Mouse (Mus musculus): ENCODE measurements around the gene Srpx2. TPM values are rescaled to one million over a fixed set of nuclear protein-coding genes. Genes with fewer than 3 reads are reported as not detected.

The Srpx2 gene
- polyA plus RNA-seq (2012; rRNA removed): 5.3 and 7.9 TPM in 2 replicates

- DNase-seq (ENCODE audit: low read depth, low spot score): no peak
- 35% methylated on average over 3 of the region's 3 CpGs for WGBS
These were observed at the start of gene Srpx2 for GRCm38 (mm10) chrX:133908261-133908660. Srpx2 (plus strand) TSS chrX:133908426.

GRCm38 (mm10) chrX:133869743-133870142 lies 38.5 kb upstream of the Srpx2 start:
- DNase-seq (ENCODE audit: low read depth, low spot score): no peak
- WGBS: 79% methylated on average over 6 of the region's 6 CpGs

DNA sequence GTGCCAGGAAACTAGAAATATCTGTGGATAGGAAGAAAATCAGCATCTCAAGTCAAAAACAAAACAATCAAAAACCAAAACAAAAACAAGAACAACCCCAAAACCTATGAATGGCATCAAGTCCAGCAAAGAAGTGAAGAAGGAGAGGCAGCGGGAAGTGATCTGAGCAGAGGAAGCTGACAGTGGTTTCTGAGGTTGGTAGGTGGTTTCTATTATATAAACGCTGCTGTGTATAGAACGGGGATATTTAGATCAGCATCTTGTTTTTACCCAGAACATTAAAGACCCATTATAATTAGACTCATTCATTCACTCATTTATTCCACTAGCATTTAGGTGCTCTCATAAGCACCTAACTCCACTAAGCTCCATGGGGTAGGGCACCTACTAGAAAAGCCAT lies 20.9 kb upstream of the Srpx2 start:
- WGBS: 85% methylated on average over 3 of the region's 3 CpGs
- DNase-seq (ENCODE audit: low read depth, low spot score): no peak

DNA sequence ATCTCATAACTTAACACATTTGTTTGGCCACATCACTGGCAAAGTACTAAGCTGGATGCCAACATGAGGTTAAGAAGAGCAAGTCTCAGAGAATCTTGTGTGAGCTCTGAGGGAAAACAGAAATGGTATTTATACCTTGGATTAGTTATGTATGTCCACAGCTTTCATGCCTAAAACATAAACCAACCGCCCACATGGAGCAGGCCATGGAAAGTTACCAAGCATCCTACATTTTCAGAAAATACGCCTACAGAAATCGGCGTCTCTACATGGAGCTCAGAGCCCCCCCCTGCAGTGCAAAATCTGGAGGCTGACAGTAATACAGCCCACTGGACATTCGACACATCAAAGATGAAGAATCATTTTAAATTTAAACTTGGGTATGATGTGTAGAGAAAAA lies 20.1 kb upstream of the Srpx2 start:
- DNase-seq (ENCODE audit: low read depth, low spot score): no peak
- 91% methylated on average over 5 of the region's 5 CpGs for WGBS

- 15% methylated on average over 33 of the region's 33 CpGs for WGBS
- peak; percentile 35 for DNase-seq (ENCODE audit: low read depth, low spot score)
These were observed 10.1 kb upstream of the Srpx2 start, which contains the start of gene Tspan6 for GRCm38 (mm10) chrX:133898014-133898542. Tspan6 (minus strand) TSS chrX:133898429.

DNA sequence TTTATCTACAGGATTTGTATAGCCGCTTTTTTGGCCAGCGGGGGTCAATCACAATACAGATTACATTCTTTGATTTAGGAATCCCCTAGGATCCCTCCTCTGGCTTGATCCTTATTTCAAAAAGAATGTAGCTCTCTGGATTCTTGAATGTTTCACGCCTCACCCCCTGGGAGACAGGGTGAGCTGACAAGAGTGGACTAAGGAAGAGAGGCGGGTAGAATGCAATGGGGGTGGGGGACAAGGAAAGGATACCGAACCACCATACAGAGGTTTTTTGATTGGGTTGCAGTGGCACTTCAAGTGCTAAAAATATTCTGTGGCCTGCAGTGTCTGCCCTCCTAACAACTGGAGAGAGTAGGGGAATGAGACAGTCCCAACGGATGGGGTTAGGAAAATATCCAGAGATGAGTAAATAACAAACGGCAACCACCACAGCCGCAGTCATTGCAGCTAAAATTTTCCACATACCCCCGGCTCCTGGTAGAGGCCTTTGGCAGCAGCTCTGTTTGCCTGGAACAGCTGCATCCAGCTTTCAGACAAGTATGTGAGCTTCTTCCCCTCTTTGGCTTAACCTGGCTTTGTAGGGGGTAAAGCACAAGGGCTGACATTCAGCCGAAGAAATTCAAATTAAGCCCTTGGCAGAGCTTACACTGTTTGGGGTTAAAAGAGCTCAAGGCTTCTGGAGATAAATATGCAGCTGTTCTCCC lies 3.3 kb downstream of the Srpx2 start:
- no peak for DNase-seq (ENCODE audit: low read depth, low spot score)
- 61% methylated on average over 10 of the region's 10 CpGs for whole genome bisulfite sequencing

DNA sequence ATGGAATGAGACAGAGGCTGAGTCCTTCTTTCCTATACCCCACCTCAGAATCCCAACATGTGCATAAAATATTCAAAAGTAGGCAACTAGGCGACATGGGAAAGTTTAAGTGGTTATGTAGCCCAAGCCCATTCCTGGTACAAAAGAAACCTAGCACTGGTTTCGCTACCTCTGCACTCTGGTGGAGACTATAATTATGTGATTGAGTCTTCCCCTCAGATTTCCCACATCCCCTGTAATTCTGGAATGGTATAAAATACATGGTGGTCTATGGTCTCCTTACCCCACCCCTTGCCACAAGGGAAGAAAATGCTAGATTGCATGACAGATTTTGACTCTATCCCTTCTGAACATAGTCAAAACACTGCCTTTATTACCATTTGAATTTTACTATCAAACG lies 4.8 kb downstream of the Srpx2 start:
- 78% methylated on average over 3 of the region's 3 CpGs for WGBS

DNA sequence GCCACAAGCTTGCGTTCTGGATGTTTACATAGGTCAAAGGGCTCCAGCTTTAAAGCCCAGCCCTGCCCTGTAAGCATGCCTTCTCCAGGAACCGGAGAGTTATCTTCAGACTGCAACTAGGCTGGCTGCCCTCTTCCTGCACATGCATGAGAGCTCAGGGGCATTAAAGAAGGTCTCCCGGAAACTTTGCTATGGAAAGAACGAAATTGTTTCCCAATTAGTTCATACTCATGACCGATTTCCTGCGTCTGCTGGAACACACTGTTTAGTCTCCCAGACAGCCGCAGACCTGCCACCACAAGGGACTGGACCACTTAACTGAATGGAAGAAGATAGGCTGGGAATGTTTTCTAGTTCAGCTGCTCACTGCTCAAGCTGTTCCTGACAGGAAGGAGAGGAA lies 6.0 kb downstream of the Srpx2 start:
- 30% methylated on average over 7 of the region's 7 CpGs for WGBS
- no peak for DNase-seq (ENCODE audit: low read depth, low spot score)

More for the DNA sequence above, 4.8 kb downstream of the Srpx2 start:
- no peak for DNase-seq (ENCODE audit: low read depth, low spot score)

DNA sequence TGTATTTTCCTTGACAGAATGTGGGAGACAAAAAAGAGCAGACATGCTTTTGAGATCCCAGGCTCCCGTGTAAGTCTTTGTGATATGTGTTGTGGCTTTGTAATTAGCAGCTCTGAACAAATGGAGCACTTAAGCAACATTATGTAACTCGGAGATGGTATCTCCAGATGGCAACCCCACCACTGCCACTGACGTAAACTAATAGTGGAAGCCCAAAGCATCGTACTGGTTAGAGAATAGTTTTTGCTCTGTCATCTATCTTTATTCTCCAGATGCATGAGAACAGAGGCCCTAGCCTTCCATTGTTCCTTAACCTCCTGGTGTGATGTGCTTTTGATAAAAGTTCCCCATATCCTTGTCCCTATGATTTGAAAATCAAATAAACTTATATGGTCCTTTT lies 13.0 kb downstream of the Srpx2 start:
- WGBS: 67% methylated on average over 4 of the region's 4 CpGs
- DNase-seq (ENCODE audit: low read depth, low spot score): no peak

- DNase-seq (ENCODE audit: low read depth, low spot score): no peak
These were observed 18.5 kb downstream of the Srpx2 start for GRCm38 (mm10) chrX:133926760-133927159.

GRCm38 (mm10) chrX:133931302-133932013 lies 23.2 kb downstream of the Srpx2 start:
- no peak for DNase-seq (ENCODE audit: low read depth, low spot score)
- 41% methylated on average over 12 of the region's 12 CpGs for WGBS

More at GRCm38 (mm10) chrX:133926760-133927159, 18.5 kb downstream of the Srpx2 start:
- 51% methylated on average over 5 of the region's 5 CpGs for WGBS

- 87% methylated on average over 4 of the region's 4 CpGs for WGBS
- DNase-seq (ENCODE audit: low read depth, low spot score): no peak
These were observed 28.5 kb downstream of the Srpx2 start for GRCm38 (mm10) chrX:133936605-133937225.

GRCm38 (mm10) chrX:133939561-133939960 lies 31.3 kb downstream of the Srpx2 start:
- 42% methylated on average over 1 of the region's 1 CpGs for WGBS
- DNase-seq (ENCODE audit: low read depth, low spot score): no peak

DNA sequence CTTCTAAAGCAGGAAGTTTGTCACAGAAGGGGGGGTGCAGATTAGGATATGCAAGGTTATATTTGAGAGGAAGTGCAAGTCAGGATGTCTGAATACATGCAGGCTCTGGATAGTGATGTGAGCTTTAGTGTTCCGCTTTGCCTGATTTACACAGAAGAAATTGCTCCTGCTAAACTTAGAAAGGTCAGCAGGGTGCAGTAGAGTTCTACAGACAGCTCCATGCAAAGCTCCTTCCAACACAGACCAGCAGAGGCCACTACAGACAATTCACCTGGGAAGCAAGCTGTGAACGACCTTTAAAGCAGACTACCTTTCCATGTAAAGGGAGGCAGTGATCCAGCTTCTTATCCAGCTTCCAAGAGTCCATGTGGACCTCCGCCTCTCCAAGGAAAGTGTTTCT lies 39.2 kb downstream of the Srpx2 start:
- WGBS: 42% methylated on average over 3 of the region's 3 CpGs
- no peak for DNase-seq (ENCODE audit: low read depth, low spot score)

DNA sequence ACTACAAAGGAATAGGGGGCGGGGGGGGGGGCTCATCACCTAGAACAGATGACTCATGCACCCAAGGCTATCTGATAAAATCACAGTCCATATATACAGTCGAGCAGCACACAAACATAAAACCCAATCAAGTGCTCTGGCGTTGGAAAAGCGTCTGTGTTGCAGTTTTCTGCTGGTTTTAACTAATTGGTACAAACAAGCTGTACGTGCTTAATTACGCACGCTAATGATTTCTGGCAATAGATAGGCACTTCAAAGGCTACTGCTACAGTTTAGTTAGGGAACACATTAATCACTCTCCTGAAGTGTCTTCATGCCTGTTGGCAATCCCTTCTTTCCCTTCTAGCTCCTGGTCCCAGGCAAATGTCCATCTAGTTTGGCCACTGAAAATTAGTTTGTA lies 46.4 kb downstream of the Srpx2 start:
- DNase-seq (ENCODE audit: low read depth, low spot score): no peak
- WGBS: 71% methylated on average over 7 of the region's 7 CpGs

- DNase-seq (ENCODE audit: low read depth, low spot score): no peak
- 59% methylated on average over 2 of the region's 2 CpGs for WGBS
These were observed 52.4 kb downstream of the Srpx2 start for GRCm38 (mm10) chrX:133960617-133961016.

- WGBS: 70% methylated on average over 2 of the region's 2 CpGs
- DNase-seq (ENCODE audit: low read depth, low spot score): no peak
These were observed 56.4 kb downstream of the Srpx2 start for GRCm38 (mm10) chrX:133964615-133965014.

DNA sequence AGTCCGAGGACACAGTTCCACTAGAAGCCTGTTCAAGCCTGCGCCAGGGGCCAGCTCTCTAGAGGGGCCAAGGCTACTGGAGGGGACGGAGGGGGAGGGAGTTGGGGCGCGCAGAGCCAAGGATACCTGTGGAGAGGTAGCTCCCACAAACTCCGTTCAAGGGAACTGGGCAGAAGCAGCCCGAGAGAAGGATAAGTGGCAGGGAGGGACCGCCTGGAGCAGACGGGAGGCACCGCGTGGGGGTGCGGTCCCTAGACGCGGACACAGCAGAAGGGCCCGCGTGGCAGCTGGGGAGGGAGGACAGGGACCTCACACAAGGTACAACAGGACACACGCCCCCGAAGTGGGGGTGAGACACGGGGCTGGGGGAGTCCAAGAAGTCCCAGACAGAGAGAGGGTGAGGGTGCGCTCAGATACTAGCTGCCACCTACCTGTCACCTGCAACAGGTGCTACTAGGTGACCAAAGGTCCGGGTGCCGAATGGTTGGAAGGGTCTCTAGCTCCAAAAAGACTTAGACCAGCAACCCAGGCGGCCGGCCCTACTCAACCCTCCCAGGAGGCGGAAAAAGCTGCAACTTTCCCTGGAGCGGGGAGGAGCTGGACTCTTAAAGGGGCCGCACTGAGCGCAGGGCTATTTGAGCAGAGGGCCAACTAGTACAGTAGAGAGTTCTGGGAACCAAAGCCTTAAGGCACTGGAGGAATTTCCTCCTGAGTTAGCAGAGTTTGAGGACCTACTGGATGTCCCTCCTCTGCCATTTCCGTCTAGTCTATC lies 73.2 kb downstream of the Srpx2 start, which contains the start of gene Sytl4:
Gene Sytl4, minus strand, starts transcription at position 582 of the 772 bp plus-strand sequence.
- 21% methylated on average over 29 of the region's 29 CpGs for WGBS
- no peak for DNase-seq (ENCODE audit: low read depth, low spot score)
